Mouse (Mus musculus) liver, embryonic 14.5 days (tissue): ENCODE results near the gene Rassf6. TPM values are rescaled to one million over a fixed set of nuclear protein-coding genes. Genes with fewer than 3 reads are reported as not detected.

Source experiments
- ATAC-seq: fragments of 200-750 bp; cut with Nextera tagmentation; 2 replicates; pipeline ENCODE4 v1.8.0; 2017; ENCODE audit warnings: moderate number of reproducible peaks, mild to moderate bottlenecking, moderate library complexity; ENCODE audit not compliant: insufficient read depth
- DNase-seq, 3 experiments: peaks; one replicate each; pipeline ENCODE4 v3.0.0-alpha.2; 2012 to 2013; ENCODE audit warnings: low read depth in 3 of 3, low spot score in 3 of 3
- H3K27ac ChIP-seq: fragments of 300-500 bp; sonication (generic); 2 replicates; pipeline ENCODE4 v1.5.1; 2014; ENCODE audit warnings: moderate library complexity, mild to moderate bottlenecking, control low read depth, inconsistent platforms
- H3K27me3 ChIP-seq: fragments of 300-500 bp; sonication (generic); 2 replicates; pipeline ENCODE4 v1.6.1; 2014; ENCODE audit warnings: mild to moderate bottlenecking, low read length, moderate library complexity; ENCODE audit not compliant: control insufficient read depth, insufficient read depth
- H3K36me3 ChIP-seq: fragments of 300-500 bp; sonication (generic); replicated peaks from 2 replicates; pipeline ENCODE4 v1.6.1; 2014; ENCODE audit warnings: low read depth; ENCODE audit not compliant: control insufficient read depth, insufficient read depth
- H3K4me1 ChIP-seq, 2 experiments: fragments of 200-500 bp in 1 of 2; fragments of 300-500 bp in 1 of 2; sonication (generic) in 1 of 2; replicated peaks; 2 replicates each; pipeline ENCODE4 v1.6.1; 2012 to 2014; ENCODE audit warnings: antibody characterized with exemption in 1 of 2, inconsistent platforms in 1 of 2, low read length in 1 of 2; ENCODE audit not compliant: control insufficient read depth in 2 of 2, insufficient read depth in 2 of 2
- H3K4me2 ChIP-seq: fragments of 300-500 bp; sonication (generic); 2 replicates; pipeline ENCODE4 v1.6.1; 2014; ENCODE audit warnings: low read depth, mild to moderate bottlenecking, control low read depth, moderate library complexity
- H3K4me3 ChIP-seq, 2 experiments: fragments of 200-500 bp in 1 of 2; fragments of 300-500 bp in 1 of 2; sonication (generic) in 1 of 2; 2 replicates each; pipeline ENCODE4 v1.5.1; 2012 to 2014; ENCODE audit warnings: low read depth in 2 of 2, low read length in 2 of 2, mild to moderate bottlenecking in 2 of 2, control low read depth in 1 of 2, inconsistent platforms in 1 of 2, moderate library complexity in 1 of 2; ENCODE audit not compliant: insufficient read depth in 1 of 2
- H3K9ac ChIP-seq: fragments of 300-500 bp; sonication (generic); replicated peaks from 2 replicates; pipeline ENCODE4 v1.6.1; 2014; ENCODE audit warnings: mild to moderate bottlenecking, control low read depth, moderate library complexity
- H3K9me3 ChIP-seq: fragments of 300-500 bp; sonication (generic); 2 replicates; pipeline ENCODE4 v1.6.1; 2016; ENCODE audit warnings: low read length, mixed read lengths; ENCODE audit not compliant: control insufficient read depth
- CTCF ChIP-seq: IDR thresholded peaks from 2 replicates; pipeline ENCODE4 v1.5.1; 2016; ENCODE audit warnings: antibody characterized with exemption, low read depth, control low read depth
- EP300 ChIP-seq: IDR thresholded peaks from 2 replicates; pipeline ENCODE4 v1.6.1; 2016; ENCODE audit warnings: antibody characterized with exemption, low read depth
- WGBS: fragments of 180-500 bp; shearing (Covaris S2); extraction: QIAGEN DNeasy Blood & Tissue Kit; methylation state at CpG from one replicate; pipeline ENCODE4 v1.1.7; 2014; ENCODE audit not compliant: insufficient replicate concordance; 5-methylcytosine and 5-hydroxymethylcytosine counted together
- polyA plus RNA-seq, 2 experiments: library from polyadenylated mRNA; depleted of rRNA in 1 of 2; stranded (reverse) in 1 of 2; unstranded in 1 of 2; fragments of >200 nt; fragmentation: Nextera tagmentation in 1 of 2; extraction: Ambion mirVana in 1 of 2; gene quantifications; 2 replicates each; pipeline versions ENCODE4 v1.2.1 to v1.2.3; 2012 to 2014

The Rassf6 gene
- polyA plus RNA-seq, 2 experiments: 2.4 to 3.6 TPM

DNA sequence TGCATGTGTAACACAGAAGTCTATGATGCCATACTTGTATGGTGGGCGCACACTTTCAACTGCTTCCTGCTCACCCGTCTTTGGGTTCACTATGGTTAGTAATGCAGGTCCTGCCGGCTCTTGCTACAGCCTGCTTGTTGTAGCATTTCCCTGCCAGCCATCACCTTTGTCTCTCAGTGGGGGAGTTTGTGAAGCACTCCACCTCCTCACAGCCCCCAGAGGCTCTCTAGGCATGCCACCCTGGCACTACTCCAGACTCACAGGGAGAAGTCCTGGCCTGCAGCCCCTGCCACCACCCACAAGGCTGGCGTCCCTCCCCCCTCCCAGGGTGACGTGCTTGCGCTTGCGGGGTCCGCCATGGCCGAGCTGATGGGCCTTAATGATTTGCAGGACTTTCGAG is 49.8 kb downstream of the Rassf6 start:
- H3K36me3 ChIP-seq: no peaks in the 10 kb centered on the region
- 65% methylated on average over 10 of the region's 10 CpGs for whole genome bisulfite sequencing
- DNase-seq: no peak
- H3K27me3 ChIP-seq: no peaks in the 10 kb centered on the region
- TF ChIP-seq EP300 (no peak), CTCF (no peak)
- H3K27ac ChIP-seq: no peak overlapping the region
- no peak overlapping the region for H3K4me3 ChIP-seq
- no peak for ATAC-seq
- H3K4me1 ChIP-seq: peaks cover 0 to 2% of the 10 kb centered on the region in 2 experiments; a peak in 1 of 4 replicates
- H3K9me3 ChIP-seq: no peaks in the 10 kb centered on the region
- no peak overlapping the region for H3K9ac ChIP-seq
- no peak overlapping the region for H3K4me2 ChIP-seq

DNA sequence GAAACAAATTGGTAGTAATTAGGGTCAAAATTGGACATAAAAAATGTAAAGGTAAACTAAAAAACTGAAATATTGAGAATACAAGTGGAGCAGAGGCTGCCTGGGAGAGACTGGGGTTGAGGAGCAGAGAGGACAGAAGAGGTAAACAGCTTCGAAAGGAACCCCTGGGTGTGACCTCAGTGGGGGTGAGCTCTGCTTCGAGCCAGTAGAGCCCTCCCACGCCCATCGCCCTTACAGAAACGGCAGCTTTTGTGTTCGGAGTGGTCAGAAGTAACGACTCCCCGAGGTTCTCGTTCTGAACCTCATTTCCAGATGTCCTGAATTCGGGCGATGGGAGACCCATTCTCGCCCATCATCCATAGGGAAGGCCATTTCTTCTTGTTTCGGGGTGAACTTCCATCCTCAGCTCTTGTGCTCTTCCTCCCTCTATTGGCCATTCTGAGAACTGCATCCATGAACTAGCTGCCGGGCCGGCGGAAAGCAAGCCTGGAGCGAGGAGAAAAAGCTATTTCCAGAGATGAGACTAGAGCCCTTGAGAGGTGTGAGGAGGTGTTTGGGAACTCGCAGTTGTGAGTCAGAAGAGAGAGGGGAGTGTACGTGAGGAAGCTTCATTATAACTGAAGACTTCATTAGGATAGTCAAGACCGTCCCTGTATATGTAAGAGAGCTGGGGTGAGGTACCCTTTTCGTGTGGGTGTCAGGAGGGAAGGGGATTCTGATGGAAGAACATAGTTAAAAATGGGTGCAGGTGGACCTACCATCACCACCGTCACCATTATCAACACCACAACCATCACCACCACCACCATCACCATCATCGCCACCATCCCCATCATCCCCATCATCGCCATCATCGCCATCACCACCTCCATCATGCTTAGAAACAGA is 51.5 kb downstream of the Rassf6 start:
- no peaks in the 10 kb centered on the region for H3K4me1 ChIP-seq
- 22% methylated on average over 25 of the region's 25 CpGs for WGBS
- peak overlapping the region; percentile 50 for H3K4me2 ChIP-seq
- peak overlapping the region; percentile 21 to 52; a peak in 3 of 4 replicates for H3K4me3 ChIP-seq
- no peaks in the 10 kb centered on the region for H3K36me3 ChIP-seq
- DNase-seq (peak in 2 of 3 experiments; percentile 22 to 40), ATAC-seq (peak; percentile 37; the same call in 1 of the 2 replicates)
- H3K9me3 ChIP-seq: no peaks in the 10 kb centered on the region
- no peaks in the 10 kb centered on the region for H3K27me3 ChIP-seq
- TF ChIP-seq EP300: no peak
- peak; percentile 93 for TF ChIP-seq CTCF
- no peak overlapping the region for H3K27ac ChIP-seq
- H3K9ac ChIP-seq: no peak overlapping the region

DNA sequence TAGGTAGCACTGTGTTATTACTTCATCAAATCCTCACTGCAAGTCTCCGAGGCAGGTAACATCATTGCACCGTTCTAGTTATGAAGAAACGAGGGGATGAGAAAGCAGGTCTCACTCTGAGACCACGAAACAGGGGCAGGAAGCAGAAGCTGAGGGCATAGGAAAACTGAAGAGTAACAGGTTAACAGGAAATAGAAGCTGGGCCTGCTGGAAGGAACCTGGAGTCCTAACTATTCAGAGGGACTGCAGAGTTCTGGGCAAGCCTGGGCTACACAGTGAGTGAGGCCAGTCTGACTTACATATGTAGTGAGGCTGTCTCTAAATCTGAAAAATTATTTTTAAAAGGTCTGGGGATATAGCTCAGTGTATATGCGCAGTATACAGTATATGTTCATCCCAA is 52.4 kb downstream of the Rassf6 start:
- Histone ChIP-seq H3K36me3 (no peaks in the 10 kb centered on the region), H3K27ac (no peak overlapping the region), H3K4me1 (no peaks in the 10 kb centered on the region), H3K4me3 (no peak overlapping the region), H3K9me3 (no peaks in the 10 kb centered on the region), H3K9ac (no peak overlapping the region), H3K27me3 (no peaks in the 10 kb centered on the region), H3K4me2 (no peak overlapping the region)
- WGBS: 64% methylated on average over 5 of the region's 5 CpGs
- ATAC-seq (no peak), DNase-seq (no peak)
- TF ChIP-seq EP300 (no peak), CTCF (no peak)

DNA sequence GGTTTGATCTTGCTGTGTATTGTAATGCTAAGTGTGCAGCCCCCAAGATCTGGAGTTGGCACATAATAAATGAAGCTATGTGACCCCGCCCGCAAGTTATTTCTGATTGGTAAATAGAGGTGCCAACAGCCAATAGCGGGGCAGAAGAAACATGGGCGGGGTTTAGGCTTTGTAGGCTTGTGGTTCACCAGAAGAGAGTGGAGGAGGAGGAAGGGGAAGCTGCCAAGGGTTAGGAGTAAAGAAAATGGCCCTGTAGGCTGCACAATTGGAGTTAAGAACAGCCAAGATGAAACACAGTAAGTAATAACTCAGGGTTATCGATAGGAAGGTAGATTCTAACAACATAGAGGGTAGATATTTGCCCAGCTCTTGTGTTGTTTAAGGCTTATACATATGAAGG is 53.9 kb downstream of the Rassf6 start:
- no peaks in the 10 kb centered on the region; a peak in 1 of 4 replicates for H3K4me1 ChIP-seq
- no peaks in the 10 kb centered on the region for H3K27me3 ChIP-seq
- no peak overlapping the region for H3K27ac ChIP-seq
- no peak overlapping the region for H3K4me2 ChIP-seq
- TF ChIP-seq CTCF (no peak), EP300 (no peak)
- 52% methylated on average over 5 of the region's 5 CpGs for WGBS
- no peaks in the 10 kb centered on the region for H3K9me3 ChIP-seq
- no peaks in the 10 kb centered on the region for H3K36me3 ChIP-seq
- H3K4me3 ChIP-seq: no peak overlapping the region
- no peak overlapping the region for H3K9ac ChIP-seq
- DNase-seq: no peak
- ATAC-seq: no peak

DNA sequence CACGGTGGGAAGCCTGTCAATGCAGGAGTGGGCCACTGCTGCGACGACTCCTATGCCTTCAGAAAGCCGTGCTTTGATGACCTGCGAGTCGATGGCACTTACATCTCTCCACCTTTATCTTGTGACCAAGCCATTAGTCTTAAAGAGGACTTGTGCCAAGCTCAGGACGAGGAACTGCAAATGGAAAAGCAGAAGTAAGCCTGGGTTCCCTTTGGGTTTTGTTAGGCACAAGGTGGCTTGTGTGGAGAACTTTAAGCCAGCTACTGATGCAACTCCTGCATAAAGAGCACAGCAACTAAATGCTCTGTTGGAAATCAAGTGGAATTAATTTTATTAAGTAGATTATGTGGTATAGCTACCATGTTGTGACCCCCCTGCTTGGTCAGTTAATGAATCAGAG is 55.7 kb downstream of the Rassf6 start:
- WGBS: 56% methylated on average over 7 of the region's 7 CpGs
- no peaks in the 10 kb centered on the region; a peak in 1 of 4 replicates for H3K4me1 ChIP-seq
- H3K4me3 ChIP-seq: no peak overlapping the region
- H3K27me3 ChIP-seq: no peaks in the 10 kb centered on the region
- no peak for ATAC-seq
- no peak for DNase-seq
- H3K9me3 ChIP-seq: no peaks in the 10 kb centered on the region
- H3K4me2 ChIP-seq: no peak overlapping the region
- H3K9ac ChIP-seq: no peak overlapping the region
- no peak overlapping the region for H3K27ac ChIP-seq
- TF ChIP-seq EP300 (no peak), CTCF (no peak)
- H3K36me3 ChIP-seq: no peaks in the 10 kb centered on the region
